Mouse (Mus musculus): Measurements from ENCODE around the gene Napa.

Napa gene

GRCm38 (mm10) chr7:16098021-16099017, at the start of gene Napa:
Napa (plus strand) TSS chr7:16098458.
- peak; percentile 97 for DNase-seq (ENCODE audit: low read depth, low spot score)

GRCm38 (mm10) chr7:16048675-16049575, 49.3 kb upstream of the Napa start:
- DNase-seq (ENCODE audit: low read depth, low spot score), result no peak

- DNase-seq (ENCODE audit: low read depth, low spot score), result no peak
These were observed 48.7 kb upstream of the Napa start for GRCm38 (mm10) chr7:16049576-16049915.

- DNase-seq (ENCODE audit: low read depth, low spot score), result no peak
These were observed 47.7 kb upstream of the Napa start for GRCm38 (mm10) chr7:16050600-16050999.

GRCm38 (mm10) chr7:16051883-16052595, 46.2 kb upstream of the Napa start:
- DNase-seq (ENCODE audit: low read depth, low spot score), result peak; percentile 68

GRCm38 (mm10) chr7:16052684-16053083, 45.6 kb upstream of the Napa start:
- DNase-seq (ENCODE audit: low read depth, low spot score), result peak; percentile 90

GRCm38 (mm10) chr7:16053105-16053504, 45.2 kb upstream of the Napa start:
- no peak for DNase-seq (ENCODE audit: low read depth, low spot score)

GRCm38 (mm10) chr7:16054966-16055365, 43.3 kb upstream of the Napa start:
- DNase-seq (ENCODE audit: low read depth, low spot score), result no peak

- DNase-seq (ENCODE audit: low read depth, low spot score), result no peak
These were observed 42.6 kb upstream of the Napa start for GRCm38 (mm10) chr7:16055665-16056064.

- no peak for DNase-seq (ENCODE audit: low read depth, low spot score)
These were observed 41.7 kb upstream of the Napa start for GRCm38 (mm10) chr7:16056459-16057135.

GRCm38 (mm10) chr7:16057136-16057534, 41.1 kb upstream of the Napa start:
- no peak for DNase-seq (ENCODE audit: low read depth, low spot score)

- no peak for DNase-seq (ENCODE audit: low read depth, low spot score)
These were observed 36.8 kb upstream of the Napa start, which contains the start of gene Zfp541 for GRCm38 (mm10) chr7:16061219-16062098. Zfp541 (plus strand) TSS chr7:16061814.

GRCm38 (mm10) chr7:16062099-16062420, 36.2 kb upstream of the Napa start:
- DNase-seq (ENCODE audit: low read depth, low spot score), result no peak

- DNase-seq (ENCODE audit: low read depth, low spot score), result no peak
These were observed 34.8 kb upstream of the Napa start for GRCm38 (mm10) chr7:16063490-16063889.

- DNase-seq (ENCODE audit: low read depth, low spot score), result no peak
These were observed 27.4 kb upstream of the Napa start for GRCm38 (mm10) chr7:16070846-16071245.

- DNase-seq (ENCODE audit: low read depth, low spot score), result no peak
These were observed 26.4 kb upstream of the Napa start for GRCm38 (mm10) chr7:16071906-16072305.

- DNase-seq (ENCODE audit: low read depth, low spot score), result no peak
These were observed 18.3 kb upstream of the Napa start for GRCm38 (mm10) chr7:16079947-16080346.

- DNase-seq (ENCODE audit: low read depth, low spot score), result no peak
These were observed 17.7 kb upstream of the Napa start for GRCm38 (mm10) chr7:16080581-16080980.

- no peak for DNase-seq (ENCODE audit: low read depth, low spot score)
These were observed 14.9 kb upstream of the Napa start for GRCm38 (mm10) chr7:16083361-16083760.

- no peak for DNase-seq (ENCODE audit: low read depth, low spot score)
These were observed 10.7 kb upstream of the Napa start for GRCm38 (mm10) chr7:16087587-16087986.
